Mouse (Mus musculus) lung, adult 2 months (tissue): ENCODE data around the gene Egfl8. TPM values are rescaled to one million over a fixed set of nuclear protein-coding genes. Genes with fewer than 3 reads are reported as not detected.

Experiments used
- DNase-seq: peaks from one replicate; pipeline ENCODE4 v3.0.0; 2022
- H3K4me1 ChIP-seq: fragments of 200-500 bp; 2 replicates; pipeline ENCODE4 v1.6.1; 2011; ENCODE audit warnings: low read length; ENCODE audit not compliant: control insufficient read depth, insufficient read depth
- H3K4me3 ChIP-seq: fragments of 200-500 bp; replicated peaks from 2 replicates; pipeline ENCODE3; 2011; ENCODE audit warnings: low read depth, mild to moderate bottlenecking, control low read depth, low read length; ENCODE audit errors: extremely low read depth
- CTCF ChIP-seq: fragments of 200-500 bp; IDR thresholded peaks from 2 replicates; pipeline ENCODE4 v1.5.1; 2011; ENCODE audit warnings: mild to moderate bottlenecking, low read length, control low read depth; ENCODE audit not compliant: insufficient read depth
- POLR2A ChIP-seq: fragments of 200-500 bp; IDR thresholded peaks from 2 replicates; pipeline ENCODE4 v1.6.1; 2011; ENCODE audit warnings: low read depth, mild to moderate bottlenecking, control low read depth, low read length, borderline replicate concordance; ENCODE audit errors: extremely low read depth
- WGBS: fragments of 180-500 bp; shearing (Covaris S2); methylation state at CpG from one replicate; pipeline ENCODE4 v1.1.7; 2018; 5-methylcytosine and 5-hydroxymethylcytosine counted together
- polyA plus RNA-seq: library from polyadenylated mRNA; depleted of rRNA; stranded (reverse); fragments of >200 nt; gene quantifications from 2 replicates; pipeline ENCODE4 v1.2.3, GENCODE M21; 2012; rRNA removed

Egfl8 gene
- polyA plus RNA-seq, 1 experiment: 8.2 TPM

GRCm38 (mm10) chr17:34564003-34564421 is 51.8 kb downstream of the Egfl8 start, which contains the start of gene Notch4:
Notch4 (plus strand) TSS chr17:34564268.
- TF ChIP-seq CTCF (no peak), POLR2A (peak; percentile 92; the same call in 1 of the 2 replicates)
- WGBS: 5% methylated on average over 6 of the region's 6 CpGs
- DNase-seq: peak; percentile 30
- peaks cover 15% of the 10 kb centered on the region for H3K4me1 ChIP-seq
- H3K4me3 ChIP-seq: peak within 1 kb of the TSS; percentile 64

- no peak for DNase-seq
- Histone ChIP-seq H3K4me3 (no peak overlapping the region), H3K4me1 (peaks cover 15% of the 10 kb centered on the region)
- TF ChIP-seq POLR2A (no peak), CTCF (no peak)
- 60% methylated on average over 11 of the region's 11 CpGs for WGBS
These were observed 52.4 kb downstream of the Egfl8 start for GRCm38 (mm10) chr17:34563354-34563753.

Other genes with a start within 250 kb of the Egfl8 start
- gene Btnl1, start 238.8 kb downstream of the Egfl8 start, polyA plus RNA-seq: 0.06 and 0.07 TPM in 2 replicates
- gene BC051142, start 217.2 kb downstream of the Egfl8 start, polyA plus RNA-seq: 0.49 and 0.75 TPM in 2 replicates
- gene Btnl4, start 138.7 kb downstream of the Egfl8 start, polyA plus RNA-seq: 0.08 TPM in 1 of 2 replicates, not detected in the other
- 0.15 TPM in 1 of 2 replicates, not detected in the other for gene Btnl6, start 98.6 kb downstream of the Egfl8 start, polyA plus RNA-seq
- 105 and 168 TPM in 2 replicates for gene Notch4, start 51.7 kb downstream of the Egfl8 start, polyA plus RNA-seq
- gene Gpsm3, start 26.2 kb downstream of the Egfl8 start, polyA plus RNA-seq: 32.2 and 35.6 TPM in 2 replicates
- gene Pbx2, start 24.7 kb downstream of the Egfl8 start, polyA plus RNA-seq: 87.8 and 88.3 TPM in 2 replicates
- 1,792 and 1,921 TPM in 2 replicates for gene Ager, start 18.1 kb downstream of the Egfl8 start, polyA plus RNA-seq
- 52.0 and 83.7 TPM in 2 replicates for gene Rnf5, start 12.3 kb downstream of the Egfl8 start, polyA plus RNA-seq
- gene Agpat1, start 11.7 kb downstream of the Egfl8 start, polyA plus RNA-seq: 172 TPM in 2 replicates
- gene Ppt2, start 12.5 kb upstream of the Egfl8 start, polyA plus RNA-seq: 38.7 and 40.9 TPM in 2 replicates
- gene Prrt1, start 13.6 kb upstream of the Egfl8 start, polyA plus RNA-seq: 5.2 and 6.7 TPM in 2 replicates
- gene Fkbpl, start 28.8 kb upstream of the Egfl8 start, polyA plus RNA-seq: 2.4 and 2.9 TPM in 2 replicates
- 81.8 and 88.0 TPM in 2 replicates for gene Atf6b, start 31.2 kb upstream of the Egfl8 start, polyA plus RNA-seq
- gene Tnxb, start 54.6 kb upstream of the Egfl8 start, polyA plus RNA-seq: 39.6 and 49.2 TPM in 2 replicates
- 136 and 137 TPM in 2 replicates for gene C4b, start 127.9 kb upstream of the Egfl8 start, polyA plus RNA-seq
- 0.19 and 0.27 TPM in 2 replicates for gene Cyp21a1, start 188.6 kb upstream of the Egfl8 start, polyA plus RNA-seq
- gene Stk19, start 221.0 kb upstream of the Egfl8 start, polyA plus RNA-seq: 45.1 and 46.0 TPM in 2 replicates
- gene Dxo, start 221.0 kb upstream of the Egfl8 start, polyA plus RNA-seq: 45.6 and 58.1 TPM in 2 replicates
- 77.8 and 94.8 TPM in 2 replicates for gene Skiv2l, start 234.2 kb upstream of the Egfl8 start, polyA plus RNA-seq
- 22.4 and 23.2 TPM in 2 replicates for gene Nelfe, start 234.4 kb upstream of the Egfl8 start, polyA plus RNA-seq
- gene Cfb, start 246.5 kb upstream of the Egfl8 start, polyA plus RNA-seq: 20.8 and 23.8 TPM in 2 replicates